Mouse (Mus musculus) activated CD4-positive, CD25-positive, alpha-beta regulatory T cell, adult 4 months (primary cell): ENCODE measurements at regions not wholly inside any gene's neighbourhood (a gene's known extent, or its start where the extent isn't known, plus 50 kb on each side); places are given as distances from the start of the nearest gene placed in this dataset.

ENCODE experiments used
- ATAC-seq: one replicate; pipeline ENCODE4 v1.8.0; 2017

DNA sequence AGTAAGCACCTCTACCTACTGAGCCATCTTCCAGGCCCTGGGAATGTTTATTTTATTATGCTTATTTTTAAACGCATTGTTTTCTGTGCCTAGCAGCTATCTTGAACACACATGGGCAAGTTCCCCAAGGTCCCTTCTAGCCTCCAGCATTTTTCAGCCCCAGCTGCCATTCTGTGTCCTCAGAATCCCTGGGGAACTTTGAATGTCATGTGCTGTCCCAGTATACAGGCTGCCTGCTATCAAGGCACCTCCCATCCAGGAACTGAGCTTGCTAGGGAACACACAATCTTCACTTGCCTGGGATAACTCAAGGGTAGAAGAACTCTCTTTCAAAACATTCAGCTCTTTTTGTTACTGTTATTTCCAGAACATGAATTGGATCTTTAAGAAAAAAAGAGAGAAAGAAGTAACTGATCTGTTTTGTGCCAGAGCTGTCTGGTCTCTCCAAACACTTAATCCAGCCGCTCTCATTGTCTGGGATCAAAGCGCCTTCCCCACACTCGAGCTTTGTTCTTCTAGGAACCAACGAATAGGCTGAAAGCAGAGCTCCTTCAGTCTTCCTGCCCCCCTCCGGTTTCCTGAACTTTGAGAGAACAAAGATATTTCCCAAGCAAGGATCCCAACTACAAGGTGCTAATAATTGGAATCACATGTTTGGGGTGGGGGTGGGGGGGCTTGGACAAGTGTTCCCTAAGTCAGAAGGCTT lies 657.1 kb upstream of the Cdh11 start:
- ATAC-seq, result no peak

DNA sequence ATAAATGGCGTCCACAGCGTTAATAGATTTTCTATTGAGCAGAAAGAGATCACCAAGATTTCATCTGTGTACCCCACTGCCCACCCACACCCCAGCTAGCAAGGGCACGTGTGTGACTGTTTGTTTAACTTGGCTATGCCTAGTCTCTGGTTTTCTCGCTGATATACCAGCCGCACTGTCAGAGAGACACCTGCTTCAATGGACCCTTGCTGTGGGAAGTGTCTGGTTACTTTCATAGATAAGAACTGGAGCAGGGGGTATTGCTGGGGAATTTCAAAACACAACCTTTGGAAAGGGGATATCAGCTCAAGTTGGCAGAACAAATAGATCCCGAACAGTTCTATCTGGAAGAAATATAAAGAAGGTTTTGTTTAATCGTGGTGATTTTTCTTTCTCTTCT lies 656.8 kb upstream of the Cdh5 start:
- ATAC-seq, result no peak

DNA sequence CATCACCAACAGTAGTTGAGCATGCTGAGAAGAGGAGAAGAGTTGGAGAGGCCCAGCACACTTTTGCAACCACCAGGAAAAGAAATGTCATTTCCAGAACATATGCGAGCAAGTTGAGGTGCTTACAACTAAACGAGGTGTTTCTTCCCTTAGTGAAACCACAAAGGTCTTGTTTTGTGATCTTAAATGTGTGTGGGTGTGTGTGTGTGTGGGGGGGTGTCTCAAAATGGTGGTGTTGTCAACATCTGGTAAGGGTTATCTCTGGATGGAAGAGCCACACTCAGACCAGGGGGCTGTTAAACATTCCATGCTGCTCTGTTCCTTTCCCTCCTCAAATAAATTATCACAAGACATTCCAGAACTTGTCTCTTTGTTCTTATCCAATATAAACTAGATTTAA lies 656.0 kb upstream of the Cdh5 start:
- no peak for ATAC-seq

DNA sequence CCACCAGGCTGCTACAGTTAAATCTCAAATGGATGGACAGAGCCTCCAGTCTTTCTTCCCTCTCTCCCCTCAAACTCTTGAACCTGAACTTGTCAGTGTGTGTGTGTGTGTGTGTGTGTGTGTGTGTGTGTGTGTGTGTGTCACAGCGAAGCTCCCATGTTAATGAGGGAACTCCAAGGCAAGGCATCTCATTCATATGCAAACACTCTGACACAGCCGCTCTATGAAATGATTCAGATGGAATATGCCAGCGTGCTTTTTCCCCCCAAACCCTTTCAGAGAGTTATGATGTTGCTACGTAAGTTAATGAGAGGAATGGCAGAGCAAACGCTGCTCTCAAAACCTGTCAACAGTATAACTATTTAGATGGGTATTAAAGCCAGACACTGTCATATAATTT lies 653.5 kb upstream of the Cdh5 start:
- no peak for ATAC-seq

DNA sequence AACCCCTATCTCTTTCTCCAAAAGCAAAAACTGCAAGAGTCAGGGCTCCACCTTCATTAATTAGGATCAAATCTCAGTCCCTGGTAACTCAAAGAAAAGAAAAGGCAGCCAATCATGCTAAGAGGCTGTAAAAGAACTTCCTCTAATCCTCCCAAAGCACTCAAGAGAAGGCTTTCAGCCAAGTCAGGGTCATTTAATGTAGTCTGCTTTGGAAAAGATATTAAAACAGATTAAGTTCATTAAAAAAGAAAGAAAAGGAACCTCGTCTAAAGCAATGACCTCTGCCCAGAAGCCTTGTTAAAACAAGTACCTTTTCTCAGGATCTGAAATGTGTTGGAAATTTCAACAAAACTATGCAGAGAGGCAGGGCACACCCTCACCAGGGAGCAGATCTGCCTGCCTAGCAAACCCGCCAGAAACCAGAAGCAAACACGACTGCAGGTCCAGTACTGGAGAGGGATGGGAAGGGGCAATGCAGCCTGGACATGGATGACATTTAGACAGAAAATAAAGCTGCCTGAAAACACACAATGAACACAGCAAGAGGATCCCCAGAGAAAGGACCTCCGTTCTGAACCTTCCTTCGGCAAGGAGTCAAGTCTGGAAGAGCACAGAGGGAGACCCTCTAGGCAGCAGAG lies 649.9 kb upstream of the Cdh5 start:
- ATAC-seq, result no peak

DNA sequence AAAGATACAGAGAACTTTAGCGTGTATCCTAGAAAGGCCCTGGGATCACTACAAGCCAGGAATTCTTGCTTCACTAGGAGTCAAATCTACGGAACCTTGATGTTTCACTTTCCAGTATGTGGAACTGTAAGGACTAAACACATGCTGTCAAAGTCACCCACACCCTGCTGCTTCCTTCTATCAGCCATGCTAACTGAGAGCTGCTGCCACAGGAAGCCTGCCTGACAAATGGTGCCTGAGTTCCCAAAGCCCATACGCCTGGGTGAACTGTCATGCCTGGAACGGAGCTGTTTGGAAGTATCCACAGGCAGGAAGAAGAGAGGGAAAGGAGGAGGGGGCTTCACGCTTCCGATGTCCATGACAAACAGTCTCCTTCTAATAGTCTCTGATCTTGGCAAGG lies 644.2 kb upstream of the Cdh5 start:
- no peak for ATAC-seq

GRCm38 (mm10) chr8:103463557-103463956 lies 637.9 kb upstream of the Cdh5 start:
- ATAC-seq, result no peak

DNA sequence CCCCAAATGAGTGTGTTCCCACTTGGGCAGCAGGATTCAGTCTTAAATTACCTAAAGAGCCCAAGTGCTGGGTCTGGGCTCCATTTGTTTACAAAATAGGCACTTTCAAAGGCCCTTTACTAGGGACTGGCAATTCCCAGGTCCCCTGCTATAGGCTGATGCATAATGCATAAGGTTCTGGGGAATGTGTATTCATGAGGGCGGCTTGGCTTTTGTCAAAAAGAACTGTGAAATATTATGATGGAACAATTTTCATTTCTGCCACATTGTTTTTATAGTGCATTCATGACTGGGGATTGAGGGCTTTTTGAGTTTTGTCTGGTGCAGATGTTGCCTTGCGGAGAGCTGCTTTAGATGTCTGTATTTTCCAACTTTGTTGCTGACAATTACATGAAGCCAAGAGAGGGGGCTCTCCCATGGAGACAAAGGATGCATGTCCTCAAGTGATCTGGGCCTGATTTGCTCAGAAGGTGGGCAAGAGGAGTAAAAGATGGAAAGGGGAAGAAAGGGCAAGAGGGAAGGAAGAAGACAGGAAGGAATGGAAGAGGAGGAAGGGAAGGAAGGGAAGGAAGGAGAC lies 636.6 kb upstream of the Cdh5 start:
- no peak for ATAC-seq

DNA sequence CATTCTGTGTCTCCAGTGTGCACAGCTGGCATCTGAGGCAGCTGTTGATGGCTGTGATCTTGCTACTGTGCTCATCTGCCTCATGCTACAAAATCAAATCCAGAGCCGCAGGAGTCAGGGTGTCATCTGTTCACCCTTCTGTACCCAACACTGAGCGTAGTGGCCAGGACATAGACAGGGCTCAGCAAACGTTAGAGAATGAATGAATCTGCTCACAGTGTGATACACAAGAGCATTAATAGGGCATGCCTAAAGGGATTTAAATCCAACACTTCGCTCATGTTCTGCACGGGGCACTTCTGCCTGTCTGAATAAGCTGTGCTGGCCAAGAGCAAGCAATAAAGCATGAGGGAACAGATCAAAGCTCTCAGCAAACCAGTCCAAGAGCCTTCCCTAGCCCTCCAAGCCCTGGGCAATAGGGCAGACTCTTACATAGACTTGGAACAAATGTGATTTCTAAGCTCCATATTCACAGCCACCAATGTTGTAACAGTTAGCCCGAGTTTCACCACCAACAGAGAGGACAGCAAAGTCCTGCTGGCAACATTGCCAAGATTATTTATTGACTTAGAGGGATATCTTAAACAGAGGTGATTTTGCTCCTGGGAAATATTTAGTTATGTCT lies 633.8 kb upstream of the Cdh5 start:
- ATAC-seq, result no peak

DNA sequence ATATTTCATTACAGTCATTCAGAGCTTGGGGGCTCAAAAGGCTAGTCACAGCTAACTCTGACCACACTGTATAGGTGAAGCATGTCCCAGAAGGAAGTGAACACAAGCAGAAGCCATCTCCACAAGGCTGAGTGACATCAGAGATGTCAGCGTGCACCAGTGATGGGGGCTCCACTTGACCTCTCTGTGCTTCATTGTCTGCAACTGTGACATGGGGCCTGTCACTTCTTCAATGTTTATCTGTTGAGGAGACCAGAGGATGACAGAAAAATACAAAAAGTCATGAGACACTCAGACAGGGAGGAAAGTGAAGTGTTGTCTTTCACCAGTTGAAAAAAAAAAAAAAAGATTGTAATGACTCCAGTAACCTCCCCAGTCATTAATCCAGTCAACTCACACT lies 632.4 kb upstream of the Cdh5 start:
- no peak for ATAC-seq

GRCm38 (mm10) chr8:103470316-103470715 lies 631.1 kb upstream of the Cdh5 start:
- ATAC-seq, result no peak

DNA sequence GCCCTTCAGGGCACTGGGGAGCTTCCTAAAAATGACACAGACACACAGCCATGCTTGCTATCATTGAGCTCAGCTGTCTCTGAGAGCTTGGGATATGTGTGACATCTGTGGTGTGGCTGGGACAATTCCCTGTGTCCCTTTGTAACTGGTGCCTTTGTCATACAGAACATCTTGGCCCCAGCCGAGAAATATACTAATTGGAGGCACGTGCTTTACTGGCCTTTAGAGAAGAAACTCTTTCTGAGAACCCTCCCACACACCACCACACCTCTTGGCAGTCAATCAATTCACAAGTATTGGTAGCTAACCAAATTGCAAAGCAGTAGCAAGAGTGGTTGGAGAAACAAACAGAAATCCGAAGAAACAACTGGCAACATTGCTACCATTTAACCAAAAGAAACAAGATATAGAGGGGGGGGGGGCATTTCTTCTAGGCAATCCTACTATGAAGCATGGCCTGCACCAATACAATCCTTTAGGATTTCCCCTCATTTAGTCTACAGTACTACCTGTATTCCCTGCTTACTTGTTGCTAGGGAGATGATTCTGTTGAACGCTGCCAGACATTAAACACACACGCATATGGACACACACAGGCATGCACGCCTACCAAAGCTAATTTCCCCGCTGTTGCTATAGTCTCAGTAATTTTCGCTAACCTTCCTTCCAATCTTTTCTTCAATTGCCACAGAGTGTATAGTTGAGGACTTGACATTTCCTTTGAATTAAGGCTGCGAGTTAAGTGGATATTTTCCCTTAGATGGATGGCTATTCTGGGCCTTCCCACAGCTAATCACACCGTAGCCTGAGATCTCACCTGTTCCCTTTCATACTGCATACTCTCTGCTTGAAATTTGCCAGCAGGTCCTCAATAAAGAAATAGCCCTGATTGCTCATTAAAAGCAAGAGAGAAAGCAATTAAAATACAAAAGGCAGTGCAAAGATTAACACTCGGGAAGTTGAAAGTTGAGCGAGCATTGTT lies 625.3 kb upstream of the Cdh5 start:
- ATAC-seq, result no peak

DNA sequence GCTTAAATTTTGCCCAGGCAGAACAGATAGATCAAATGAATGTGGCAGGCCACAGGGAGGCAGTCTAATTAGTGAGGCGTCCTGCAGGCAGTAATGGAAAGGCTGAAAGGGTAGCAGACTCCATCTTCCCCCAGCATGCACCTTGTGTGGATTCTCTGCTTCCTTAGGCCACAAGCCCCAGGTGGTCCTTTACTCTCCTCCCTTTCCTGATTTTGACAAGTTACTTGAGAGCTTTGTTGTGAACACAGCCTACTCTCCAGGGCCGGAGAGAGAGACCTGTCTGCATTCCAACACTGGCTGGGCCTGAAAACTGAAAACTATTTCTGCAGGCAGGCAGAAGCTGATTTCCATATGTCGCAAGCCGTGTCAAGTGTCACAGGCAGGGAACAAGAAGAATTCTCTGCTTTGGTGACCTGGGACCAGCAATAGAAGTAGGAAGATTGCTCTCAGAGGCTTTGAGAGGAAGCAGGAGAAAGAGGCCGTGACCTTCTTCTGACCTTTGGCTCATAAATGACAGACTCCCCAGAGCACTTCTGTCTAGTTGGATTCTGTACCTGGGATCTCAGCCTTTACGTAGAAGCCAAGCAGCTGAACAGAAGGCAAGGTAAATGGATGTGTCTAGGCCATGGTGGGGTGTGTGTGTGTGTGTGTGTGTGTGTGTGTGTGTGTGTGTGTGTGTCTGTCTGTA lies 619.2 kb upstream of the Cdh5 start:
- no peak for ATAC-seq

GRCm38 (mm10) chr8:103485441-103485840 lies 616.0 kb upstream of the Cdh5 start:
- no peak for ATAC-seq

GRCm38 (mm10) chr8:103489411-103489810 lies 612.0 kb upstream of the Cdh5 start:
- no peak for ATAC-seq

DNA sequence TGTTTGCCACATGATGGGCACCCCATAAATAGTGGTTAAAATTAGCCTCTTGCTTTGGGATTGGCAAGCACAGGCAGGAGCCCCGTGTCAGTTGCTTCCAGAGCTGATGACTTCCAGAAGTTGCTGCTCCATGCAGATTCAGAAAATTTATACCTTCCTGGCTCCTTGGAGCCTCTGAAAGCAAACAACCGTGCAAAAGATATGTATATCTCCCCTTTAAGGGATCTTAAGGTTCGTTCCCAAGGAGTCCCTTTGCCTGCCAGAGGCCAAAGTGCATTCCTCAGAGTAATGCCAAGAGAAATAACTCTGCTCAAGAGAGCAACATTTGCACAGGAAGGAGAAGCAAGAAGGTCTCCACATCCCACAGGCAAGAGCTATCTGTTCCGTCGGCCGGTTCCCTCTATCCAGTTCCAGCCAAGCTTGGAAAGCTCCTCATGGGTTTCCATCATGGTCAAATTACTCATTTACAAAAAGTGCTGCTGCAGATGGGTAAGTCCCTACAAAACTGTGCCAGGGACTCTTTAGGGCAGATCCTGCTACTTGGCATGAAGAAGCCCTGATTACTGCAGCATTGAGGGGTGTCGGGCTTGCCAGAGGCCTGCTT lies 608.4 kb upstream of the Cdh5 start:
- no peak for ATAC-seq

- ATAC-seq, result no peak
Measured at GRCm38 (mm10) chr8:103493932-103494493, 607.4 kb upstream of the Cdh5 start.

DNA sequence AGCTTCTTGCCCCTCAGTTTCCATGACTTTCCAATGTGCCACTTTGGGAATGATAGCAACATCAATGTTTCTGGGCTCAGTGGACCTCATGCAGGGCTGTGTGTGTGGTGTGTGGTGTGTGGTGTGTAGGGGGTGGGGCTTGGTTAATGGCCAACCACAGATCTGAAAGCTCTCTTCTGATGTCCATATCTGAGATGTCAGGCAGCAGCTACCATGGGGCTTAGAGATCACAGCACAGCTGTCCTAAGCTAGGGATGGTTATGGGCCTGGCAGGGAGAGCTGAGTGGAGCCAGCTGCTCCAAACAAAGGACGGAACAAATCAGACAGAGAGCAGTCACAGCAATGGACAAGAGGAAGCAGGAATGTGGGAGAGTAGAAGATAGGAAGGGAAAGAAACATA lies 606.8 kb upstream of the Cdh5 start:
- no peak for ATAC-seq

DNA sequence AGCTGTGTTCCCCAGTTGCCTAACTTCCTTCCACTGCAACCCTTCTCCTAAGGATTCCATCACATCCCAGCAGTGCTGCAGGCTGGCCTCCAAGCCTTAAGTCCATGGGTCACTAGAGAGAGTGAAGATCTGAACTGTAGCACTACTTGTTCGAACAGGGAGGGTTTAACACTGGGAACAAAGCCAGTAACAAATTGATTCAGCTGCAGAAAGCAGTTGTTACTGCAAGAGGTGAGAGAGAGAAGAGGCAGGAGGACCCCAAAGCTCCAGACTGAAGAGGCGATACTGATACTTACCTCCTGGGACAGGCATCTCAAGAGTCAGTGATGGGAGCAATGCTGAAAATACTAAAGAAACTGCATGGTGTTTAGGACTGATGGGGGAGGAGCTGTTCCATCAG lies 600.1 kb upstream of the Cdh5 start:
- no peak for ATAC-seq

- no peak for ATAC-seq
Measured at GRCm38 (mm10) chr8:103502991-103503767, 598.2 kb upstream of the Cdh5 start.
